Mouse (Mus musculus): ENCODE data around the gene Stk40. TPM values are rescaled to one million over a fixed set of nuclear protein-coding genes. Genes with fewer than 3 reads are reported as not detected.

The Stk40 gene
- polyA plus RNA-seq, 1 experiment = 25.9 TPM

DNA sequence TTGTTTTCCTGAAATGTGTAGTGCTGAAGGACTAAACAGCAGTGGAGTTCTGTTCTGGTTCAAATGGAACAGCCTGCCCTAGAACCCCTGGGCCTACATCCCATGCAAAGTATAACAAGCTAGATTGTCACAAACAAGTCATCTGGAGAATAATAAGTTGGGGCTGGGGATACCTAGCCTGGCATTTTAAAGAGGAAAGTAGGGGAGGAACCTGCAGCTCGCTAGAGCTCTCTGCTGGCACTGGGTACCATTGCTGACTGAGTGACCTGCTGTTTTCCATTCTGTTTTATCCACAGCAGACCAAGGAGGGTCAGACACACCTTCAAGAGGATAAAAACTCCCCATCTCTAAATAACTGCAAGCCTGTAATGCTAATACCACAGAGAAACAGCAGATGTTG, 40.9 kb upstream of the Stk40 start:
- Histone ChIP-seq H3K79me2 (ENCODE audit: control insufficient read depth, insufficient read depth) (no peaks in the 10 kb centered on the region), H3K27me3 (ENCODE audit: control insufficient read depth, insufficient read depth, insufficient read length) (no peaks in the 10 kb centered on the region), H3K4me2 (ENCODE audit: low read depth) (no peak overlapping the region), H3K36me3 (ENCODE audit: control insufficient read depth, insufficient read depth) (no peaks in the 10 kb centered on the region), H3ac (ENCODE audit: control insufficient read depth, insufficient read length) (no peak overlapping the region), H3K4me3 (no peak overlapping the region)
- no peak for TF ChIP-seq MAX (IDR thresholded peaks at IDR 0.05; ENCODE audit: low read depth)
- no peak for TF ChIP-seq SRF (IDR thresholded peaks at IDR 0.05; ENCODE audit: control insufficient read depth, insufficient read length, low read depth)
- no peak for TF ChIP-seq TCF3 (IDR thresholded peaks at IDR 0.05; ENCODE audit: insufficient read length, low read depth)
- TF ChIP-seq USF1 (IDR thresholded peaks at IDR 0.05; ENCODE audit: low read depth) = no peak
- no peak for TF ChIP-seq TCF12 (IDR thresholded peaks at IDR 0.05; ENCODE audit: insufficient read depth, poor library complexity, severe bottlenecking)
- TF ChIP-seq REST (IDR thresholded peaks at IDR 0.05; ENCODE audit: insufficient read depth, insufficient read length) = no peak
- no peak for TF ChIP-seq MYOG (IDR thresholded peaks at IDR 0.05; ENCODE audit: control insufficient read depth in 1 of 3, insufficient read depth in 1 of 3, insufficient read length in 2 of 3, low read depth in 2 of 3)
- TF ChIP-seq CEBPB (IDR thresholded peaks at IDR 0.05; ENCODE audit: insufficient read depth, poor library complexity, severe bottlenecking) = no peak
- TF ChIP-seq E2F4 (IDR thresholded peaks at IDR 0.05; ENCODE audit: insufficient read depth) = no peak
- TF ChIP-seq POLR2AphosphoS2 (IDR thresholded peaks at IDR 0.05; ENCODE audit: insufficient read length, low read depth) = no peak
- TF ChIP-seq MYOD1 (IDR thresholded peaks at IDR 0.05; ENCODE audit: control insufficient read depth in 1 of 3, insufficient read length in 2 of 3, low read depth in 2 of 3) = no peak

DNA sequence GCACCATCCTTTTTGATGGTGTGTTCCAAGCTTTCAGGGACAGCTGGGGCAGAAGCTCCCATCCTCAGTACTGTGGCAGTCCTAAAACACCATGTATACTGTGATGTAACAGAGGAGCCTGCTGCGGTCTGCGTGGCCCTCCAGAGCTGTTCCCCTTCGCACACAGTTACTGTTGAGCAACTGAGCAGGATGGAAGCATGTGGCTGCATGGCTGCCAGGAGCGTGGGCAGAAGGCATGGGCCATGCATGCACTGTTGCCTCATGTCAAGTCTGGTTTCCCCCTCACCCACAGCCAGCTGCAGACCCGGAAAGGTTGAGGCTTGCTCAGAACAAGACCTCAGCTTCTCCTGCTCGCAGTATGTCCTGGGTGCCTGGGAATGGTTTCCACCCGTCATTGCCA, 38.5 kb upstream of the Stk40 start:
- no peak overlapping the region for H3K4me2 ChIP-seq (ENCODE audit: low read depth)
- no peaks in the 10 kb centered on the region for H3K79me2 ChIP-seq (ENCODE audit: control insufficient read depth, insufficient read depth)
- H3K27me3 ChIP-seq (ENCODE audit: control insufficient read depth, insufficient read depth, insufficient read length) = no peaks in the 10 kb centered on the region
- no peak overlapping the region for H3K4me3 ChIP-seq
- no peaks in the 10 kb centered on the region for H3K36me3 ChIP-seq (ENCODE audit: control insufficient read depth, insufficient read depth)
- H3ac ChIP-seq (ENCODE audit: control insufficient read depth, insufficient read length) = no peak overlapping the region
- TF ChIP-seq CEBPB (IDR thresholded peaks at IDR 0.05; ENCODE audit: insufficient read depth, poor library complexity, severe bottlenecking) (no peak), USF1 (IDR thresholded peaks at IDR 0.05; ENCODE audit: low read depth) (no peak), MAX (IDR thresholded peaks at IDR 0.05; ENCODE audit: low read depth) (no peak), REST (IDR thresholded peaks at IDR 0.05; ENCODE audit: insufficient read depth, insufficient read length) (no peak), TCF12 (IDR thresholded peaks at IDR 0.05; ENCODE audit: insufficient read depth, poor library complexity, severe bottlenecking) (no peak), E2F4 (IDR thresholded peaks at IDR 0.05; ENCODE audit: insufficient read depth) (no peak), TCF3 (IDR thresholded peaks at IDR 0.05; ENCODE audit: insufficient read length, low read depth) (no peak), POLR2A (IDR thresholded peaks at IDR 0.05; ENCODE audit: insufficient read length, low read depth) (no peak), MYOG (IDR thresholded peaks at IDR 0.05; ENCODE audit: control insufficient read depth in 1 of 3, insufficient read depth in 1 of 3, insufficient read length in 2 of 3, low read depth in 2 of 3) (no peak), SRF (IDR thresholded peaks at IDR 0.05; ENCODE audit: control insufficient read depth, insufficient read length, low read depth) (no peak), MYOD1 (IDR thresholded peaks at IDR 0.05; ENCODE audit: control insufficient read depth in 1 of 3, insufficient read length in 2 of 3, low read depth in 2 of 3) (no peak), POLR2AphosphoS2 (IDR thresholded peaks at IDR 0.05; ENCODE audit: insufficient read length, low read depth) (no peak)

DNA sequence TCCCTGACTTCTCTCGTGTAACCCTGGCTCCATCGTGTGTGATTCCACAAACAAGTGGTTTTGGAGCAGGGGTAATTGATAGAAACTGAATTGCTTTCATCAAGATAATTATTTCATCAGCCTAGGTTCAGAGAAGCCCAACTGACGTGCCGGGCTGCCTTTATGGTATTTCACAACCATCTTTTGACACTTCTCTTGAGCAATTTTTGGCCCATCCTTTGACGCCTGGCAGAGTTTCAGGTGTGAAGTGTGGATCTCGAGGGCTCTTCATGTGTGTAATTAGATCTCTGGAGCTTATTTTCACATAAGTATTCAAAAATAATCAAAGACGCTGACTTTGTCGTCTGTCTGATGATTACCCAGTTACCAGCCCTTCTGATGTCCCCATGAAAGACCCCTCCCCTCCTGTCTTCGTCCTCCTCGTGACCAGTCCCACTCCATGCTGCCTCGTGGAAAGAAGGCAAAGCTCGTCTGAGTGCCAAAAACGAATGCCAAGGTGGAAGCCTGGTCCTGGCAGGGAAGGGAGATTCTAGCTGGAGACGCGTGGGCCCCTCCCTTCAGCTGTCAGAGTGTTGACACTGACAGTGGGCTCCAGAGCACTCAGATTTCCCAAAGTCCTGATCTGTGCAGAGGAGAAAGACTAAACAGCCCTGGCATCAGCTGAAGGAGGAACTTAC, 36.2 kb upstream of the Stk40 start:
- peak overlapping the region; percentile 15 for H3K4me2 ChIP-seq (ENCODE audit: low read depth)
- no peak overlapping the region for H3ac ChIP-seq (ENCODE audit: control insufficient read depth, insufficient read length)
- no peaks in the 10 kb centered on the region for H3K36me3 ChIP-seq (ENCODE audit: control insufficient read depth, insufficient read depth)
- no peak overlapping the region for H3K4me3 ChIP-seq
- TF ChIP-seq MYOG (IDR thresholded peaks at IDR 0.05; ENCODE audit: control insufficient read depth in 1 of 3, insufficient read depth in 1 of 3, insufficient read length in 2 of 3, low read depth in 2 of 3) (peak in 1 of 3 experiments; percentile 14), MYOD1 (IDR thresholded peaks at IDR 0.05; ENCODE audit: control insufficient read depth in 1 of 3, insufficient read length in 2 of 3, low read depth in 2 of 3) (peak in 1 of 3 experiments; percentile 11), MAX (IDR thresholded peaks at IDR 0.05; ENCODE audit: low read depth) (no peak)
- H3K27me3 ChIP-seq (ENCODE audit: control insufficient read depth, insufficient read depth, insufficient read length) = no peaks in the 10 kb centered on the region
- no peaks in the 10 kb centered on the region for H3K79me2 ChIP-seq (ENCODE audit: control insufficient read depth, insufficient read depth)

DNA sequence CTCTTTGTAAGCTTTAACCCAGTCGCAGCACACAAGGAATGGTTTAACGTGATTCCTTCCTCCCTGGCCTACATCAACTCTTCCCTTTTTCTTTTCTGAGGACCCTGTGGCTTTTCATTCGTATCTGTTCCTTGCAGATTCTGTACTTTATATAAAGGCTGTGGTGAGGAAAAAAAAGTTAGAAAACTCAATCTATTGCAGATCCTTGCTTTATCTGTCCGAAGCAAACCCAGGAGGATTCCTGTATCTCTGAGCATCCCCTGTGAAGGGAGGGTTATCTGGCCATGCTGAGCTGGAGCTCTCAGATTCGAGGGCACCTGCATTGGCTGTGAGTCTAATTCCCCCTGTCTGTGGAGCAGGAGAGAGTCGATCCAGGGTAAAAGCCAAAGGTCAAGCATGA, 34.9 kb upstream of the Stk40 start:
- H3K79me2 ChIP-seq (ENCODE audit: control insufficient read depth, insufficient read depth) = no peaks in the 10 kb centered on the region
- H3K4me2 ChIP-seq (ENCODE audit: low read depth) = no peak overlapping the region
- no peaks in the 10 kb centered on the region for H3K27me3 ChIP-seq (ENCODE audit: control insufficient read depth, insufficient read depth, insufficient read length)
- no peaks in the 10 kb centered on the region for H3K36me3 ChIP-seq (ENCODE audit: control insufficient read depth, insufficient read depth)
- H3ac ChIP-seq (ENCODE audit: control insufficient read depth, insufficient read length) = no peak overlapping the region
- H3K4me3 ChIP-seq = no peak overlapping the region
- TF ChIP-seq REST (IDR thresholded peaks at IDR 0.05; ENCODE audit: insufficient read depth, insufficient read length) = no peak
- TF ChIP-seq POLR2AphosphoS2 (IDR thresholded peaks at IDR 0.05; ENCODE audit: insufficient read length, low read depth) = no peak
- no peak for TF ChIP-seq TCF12 (IDR thresholded peaks at IDR 0.05; ENCODE audit: insufficient read depth, poor library complexity, severe bottlenecking)
- no peak for TF ChIP-seq MAX (IDR thresholded peaks at IDR 0.05; ENCODE audit: low read depth)
- no peak for TF ChIP-seq SRF (IDR thresholded peaks at IDR 0.05; ENCODE audit: control insufficient read depth, insufficient read length, low read depth)

DNA sequence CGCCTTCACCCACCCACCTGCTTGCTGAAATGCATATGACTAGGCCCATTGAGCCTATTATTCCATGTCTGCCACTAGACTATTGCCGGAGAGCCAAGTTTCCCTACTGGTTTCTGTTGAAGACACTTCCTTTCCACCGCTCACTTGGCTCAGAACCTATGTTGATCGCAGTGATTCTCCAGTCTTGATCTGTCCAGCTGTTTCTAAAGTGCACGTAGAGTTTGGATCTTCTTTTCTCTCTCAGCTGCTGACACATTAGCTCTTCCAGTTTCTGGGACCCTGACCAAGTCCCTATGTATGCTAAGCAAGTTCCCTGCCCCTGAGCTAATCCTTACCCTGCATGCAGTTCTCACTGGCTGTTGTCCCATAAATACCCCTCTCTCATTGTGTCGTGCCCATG, 25.9 kb upstream of the Stk40 start:
- Histone ChIP-seq H3K4me2 (ENCODE audit: low read depth) (no peak overlapping the region), H3K4me3 (no peak overlapping the region), H3K36me3 (ENCODE audit: control insufficient read depth, insufficient read depth) (no peaks in the 10 kb centered on the region), H3K79me2 (ENCODE audit: control insufficient read depth, insufficient read depth) (no peaks in the 10 kb centered on the region), H3K27me3 (ENCODE audit: control insufficient read depth, insufficient read depth, insufficient read length) (no peaks in the 10 kb centered on the region), H3ac (ENCODE audit: control insufficient read depth, insufficient read length) (no peak overlapping the region)
- TF ChIP-seq E2F4 (IDR thresholded peaks at IDR 0.05; ENCODE audit: insufficient read depth) (no peak), MYOD1 (IDR thresholded peaks at IDR 0.05; ENCODE audit: control insufficient read depth in 1 of 3, insufficient read length in 2 of 3, low read depth in 2 of 3) (no peak)
